Mouse (Mus musculus) heart, embryonic 13.5 days (tissue): Measurements from ENCODE around the gene Fam19a1. TPM values are rescaled to one million over a fixed set of nuclear protein-coding genes. Genes with fewer than 3 reads are reported as not detected.

ENCODE experiments used
- ATAC-seq: fragments of 200-750 bp; cut with Nextera tagmentation; 2 replicates; pipeline ENCODE4 v1.8.0; 2017; ENCODE audit warnings: moderate TSS enrichment; ENCODE audit not compliant: insufficient number of reproducible peaks, low FRiP score, low TSS enrichment; ENCODE audit errors: extremely low read depth
- H3K27ac ChIP-seq: fragments of 300-500 bp; sonication (generic); replicated peaks from 2 replicates; pipeline ENCODE4 v1.5.1; 2015; ENCODE audit warnings: moderate library complexity, mild to moderate bottlenecking, inconsistent platforms
- H3K27me3 ChIP-seq: fragments of 300-500 bp; sonication (generic); replicated peaks from 2 replicates; pipeline ENCODE4 v1.6.1; 2015; ENCODE audit warnings: mild to moderate bottlenecking, inconsistent platforms
- H3K36me3 ChIP-seq: fragments of 300-500 bp; sonication (generic); 2 replicates; pipeline ENCODE4 v1.6.1; 2015; ENCODE audit warnings: mild to moderate bottlenecking, inconsistent platforms
- H3K4me1 ChIP-seq: fragments of 300-500 bp; sonication (generic); 2 replicates; pipeline ENCODE4 v1.6.1; 2015; ENCODE audit warnings: inconsistent platforms
- H3K4me2 ChIP-seq: fragments of 300-500 bp; sonication (generic); 2 replicates; pipeline ENCODE4 v1.6.1; 2015; ENCODE audit warnings: inconsistent platforms, mild to moderate bottlenecking, moderate library complexity
- H3K4me3 ChIP-seq: fragments of 300-500 bp; sonication (generic); 2 replicates; pipeline ENCODE4 v1.5.1; 2015; ENCODE audit warnings: moderate library complexity, mild to moderate bottlenecking, inconsistent platforms
- H3K9ac ChIP-seq: fragments of 300-500 bp; sonication (generic); 2 replicates; pipeline ENCODE4 v1.6.1; 2015; ENCODE audit warnings: inconsistent platforms, mild to moderate bottlenecking, moderate library complexity
- H3K9me3 ChIP-seq: fragments of 300-500 bp; sonication (generic); 2 replicates; pipeline ENCODE4 v1.6.1; 2016; ENCODE audit warnings: inconsistent platforms
- WGBS: fragments of 180-500 bp; shearing (Covaris S2); methylation state at CpG from one replicate; pipeline ENCODE4 v1.1.7; 2015; ENCODE audit warnings: mixed read lengths; 5-methylcytosine and 5-hydroxymethylcytosine counted together
- polyA plus RNA-seq: library from polyadenylated mRNA; unstranded; fragments of >200 nt; fragmentation: Nextera tagmentation; extraction: Ambion mirVana; gene quantifications from 2 replicates; pipeline ENCODE4 v1.2.1, GENCODE M21; 2015

The Fam19a1 gene
- polyA plus RNA-seq, 1 experiment from 2014 or later, result 0.64 TPM

- 88% methylated on average over 6 of the region's 6 CpGs for WGBS
- Histone ChIP-seq H3K4me3 (no peak overlapping the region), H3K9me3 (no peaks in the 10 kb centered on the region), H3K4me1 (no peaks in the 10 kb centered on the region), H3K27ac (no peak overlapping the region), H3K9ac (no peak overlapping the region), H3K36me3 (no peaks in the 10 kb centered on the region), H3K4me2 (no peak overlapping the region), H3K27me3 (no peaks in the 10 kb centered on the region)
- ATAC-seq, result no peak
Measured at GRCm38 (mm10) chr6:96372848-96373247, 259.9 kb downstream of the Fam19a1 start.

DNA sequence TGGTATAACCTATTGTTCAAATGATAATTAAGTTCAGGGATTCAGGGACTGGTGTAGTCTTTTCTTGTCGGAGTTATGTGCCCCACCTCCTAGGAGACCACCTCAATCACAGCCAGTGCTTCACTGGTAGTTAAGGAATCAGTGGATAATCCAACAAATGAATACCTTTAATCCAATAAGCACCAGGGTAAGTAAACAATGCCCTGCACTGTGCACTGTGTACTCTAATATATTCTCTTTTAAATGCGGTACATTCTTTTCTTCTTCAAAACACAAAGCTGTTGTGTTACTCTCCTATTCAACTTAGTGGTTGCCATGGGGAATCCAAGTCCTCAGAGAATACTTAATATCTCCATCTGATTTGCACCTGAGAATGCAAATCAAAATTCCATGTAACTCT, 260.3 kb downstream of the Fam19a1 start:
- no peak for ATAC-seq

GRCm38 (mm10) chr6:96376773-96377172, 263.8 kb downstream of the Fam19a1 start:
- no peaks in the 10 kb centered on the region for H3K9me3 ChIP-seq
- H3K9ac ChIP-seq, result no peak overlapping the region
- H3K36me3 ChIP-seq, result no peaks in the 10 kb centered on the region
- 59% methylated on average over 3 of the region's 3 CpGs for WGBS
- no peaks in the 10 kb centered on the region for H3K4me1 ChIP-seq
- H3K4me3 ChIP-seq, result no peak overlapping the region
- H3K4me2 ChIP-seq, result no peak overlapping the region
- H3K27me3 ChIP-seq, result no peaks in the 10 kb centered on the region
- no peak for ATAC-seq
- H3K27ac ChIP-seq, result no peak overlapping the region

More for the DNA sequence above, 260.3 kb downstream of the Fam19a1 start:
- H3K9ac ChIP-seq, result no peak overlapping the region
- 73% methylated on average over 2 of the region's 2 CpGs for WGBS
- no peak overlapping the region for H3K4me2 ChIP-seq
- no peaks in the 10 kb centered on the region for H3K36me3 ChIP-seq
- H3K4me3 ChIP-seq, result no peak overlapping the region
- no peaks in the 10 kb centered on the region for H3K4me1 ChIP-seq
- no peaks in the 10 kb centered on the region for H3K9me3 ChIP-seq
- no peak overlapping the region for H3K27ac ChIP-seq
- H3K27me3 ChIP-seq, result no peaks in the 10 kb centered on the region

DNA sequence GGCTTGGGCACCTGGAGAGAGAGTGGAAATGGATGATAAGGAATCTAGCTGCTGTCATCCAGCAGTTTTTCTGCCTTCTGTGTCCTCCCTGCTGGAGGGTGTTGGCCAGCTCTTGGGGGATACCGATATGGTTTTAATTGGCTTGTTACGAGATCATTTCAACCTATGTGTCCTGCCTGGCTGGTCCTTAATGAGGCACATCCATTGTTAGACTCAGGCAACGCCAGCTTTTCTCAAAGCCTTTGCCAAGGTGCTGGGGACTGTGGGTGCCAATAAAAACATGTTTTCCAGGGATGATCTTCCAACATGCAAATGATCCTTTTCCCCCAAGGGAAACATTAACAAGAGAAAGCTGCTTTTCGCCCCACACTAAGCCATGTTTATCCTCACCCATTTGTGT, 266.3 kb downstream of the Fam19a1 start:
- no peaks in the 10 kb centered on the region for H3K27me3 ChIP-seq
- no peak overlapping the region for H3K9ac ChIP-seq
- H3K4me3 ChIP-seq, result no peak overlapping the region
- H3K4me1 ChIP-seq, result no peaks in the 10 kb centered on the region
- WGBS, result 54% methylated on average over 4 of the region's 4 CpGs
- H3K27ac ChIP-seq, result no peak overlapping the region
- H3K36me3 ChIP-seq, result no peaks in the 10 kb centered on the region
- no peaks in the 10 kb centered on the region for H3K9me3 ChIP-seq
- ATAC-seq, result no peak
- H3K4me2 ChIP-seq, result no peak overlapping the region

DNA sequence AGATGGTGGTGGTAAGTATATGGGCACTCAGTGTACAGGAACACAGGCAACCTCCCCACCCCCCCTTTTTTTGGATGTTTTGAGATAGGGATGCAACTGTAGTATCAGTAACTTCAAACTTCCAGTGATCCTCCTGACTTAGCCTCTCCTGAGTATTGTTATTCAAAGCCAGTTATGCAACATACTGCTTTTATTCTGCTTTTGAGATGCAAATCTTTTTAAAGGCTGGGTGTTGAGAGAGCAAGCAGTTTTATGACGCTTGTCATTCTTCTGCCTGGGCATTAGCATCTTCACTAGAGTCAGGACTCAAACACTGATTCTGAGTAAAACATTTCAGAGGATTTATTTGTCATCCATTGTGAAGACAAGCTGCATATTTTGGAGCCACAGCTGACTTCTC, 271.5 kb downstream of the Fam19a1 start:
- Histone ChIP-seq H3K4me2 (no peak overlapping the region), H3K4me3 (no peak overlapping the region), H3K36me3 (no peaks in the 10 kb centered on the region), H3K9ac (no peak overlapping the region), H3K27me3 (no peaks in the 10 kb centered on the region), H3K4me1 (no peaks in the 10 kb centered on the region), H3K27ac (no peak overlapping the region), H3K9me3 (no peaks in the 10 kb centered on the region)
- WGBS, result 60% methylated on average over 1 of the region's 1 CpGs
- no peak for ATAC-seq

DNA sequence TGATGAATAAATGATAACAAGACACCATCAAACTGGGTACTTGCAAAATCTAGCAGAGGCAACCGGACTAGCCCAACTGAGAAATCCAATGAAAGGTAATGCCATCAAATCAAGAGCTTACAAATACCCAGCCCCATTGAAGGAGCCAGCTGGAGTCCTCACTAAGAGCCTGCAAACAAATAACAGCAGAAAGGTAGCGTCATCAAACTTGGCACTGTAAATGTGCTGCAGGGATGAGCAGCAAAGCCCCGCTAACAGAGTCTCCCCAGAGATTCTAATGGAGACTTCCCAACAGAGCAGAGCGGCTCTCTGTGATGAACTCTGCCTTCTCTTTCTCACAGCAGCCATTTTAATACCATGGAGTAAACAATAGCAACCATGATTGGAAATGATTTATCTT, 305.9 kb downstream of the Fam19a1 start:
- Histone ChIP-seq H3K9ac (no peak overlapping the region), H3K4me3 (no peak overlapping the region), H3K36me3 (no peaks in the 10 kb centered on the region), H3K27ac (no peak overlapping the region), H3K27me3 (no peaks in the 10 kb centered on the region), H3K9me3 (no peaks in the 10 kb centered on the region), H3K4me1 (no peaks in the 10 kb centered on the region), H3K4me2 (no peak overlapping the region)
- ATAC-seq, result no peak
- WGBS, result 76% methylated on average over 4 of the region's 4 CpGs

GRCm38 (mm10) chr6:96419704-96420382, 306.9 kb downstream of the Fam19a1 start:
- Histone ChIP-seq H3K27me3 (no peaks in the 10 kb centered on the region), H3K9ac (no peak overlapping the region), H3K4me3 (no peak overlapping the region), H3K9me3 (no peaks in the 10 kb centered on the region), H3K4me2 (no peak overlapping the region), H3K36me3 (no peaks in the 10 kb centered on the region), H3K4me1 (no peaks in the 10 kb centered on the region), H3K27ac (no peak overlapping the region)
- no peak for ATAC-seq
- WGBS, result 80% methylated on average over 5 of the region's 5 CpGs

- Histone ChIP-seq H3K27me3 (no peaks in the 10 kb centered on the region), H3K9ac (no peak overlapping the region), H3K4me2 (no peak overlapping the region), H3K9me3 (no peaks in the 10 kb centered on the region), H3K27ac (no peak overlapping the region), H3K36me3 (no peaks in the 10 kb centered on the region), H3K4me1 (no peaks in the 10 kb centered on the region), H3K4me3 (no peak overlapping the region)
- ATAC-seq, result no peak
- WGBS, result 45% methylated on average over 2 of the region's 2 CpGs
Measured at GRCm38 (mm10) chr6:96420515-96420914, 307.6 kb downstream of the Fam19a1 start.

DNA sequence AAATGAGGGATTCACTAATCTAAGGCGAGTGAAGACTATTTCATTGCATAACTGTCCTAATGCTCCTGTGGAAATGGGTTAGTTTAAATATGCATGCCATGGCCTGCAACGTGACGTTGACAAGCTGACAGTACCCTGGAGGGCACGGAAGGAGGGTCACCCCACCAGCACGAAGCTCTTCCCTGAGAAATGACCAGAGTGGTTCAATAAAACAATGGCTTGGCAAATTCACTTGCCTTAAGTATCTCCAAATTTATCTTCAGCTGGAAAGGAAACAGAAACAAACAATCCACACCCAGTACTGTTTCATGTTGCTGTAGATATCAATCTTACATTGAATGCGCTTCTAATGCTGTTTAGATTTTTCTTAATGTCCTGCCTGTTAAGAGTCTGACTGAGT, 316.4 kb downstream of the Fam19a1 start:
- Histone ChIP-seq H3K9me3 (no peaks in the 10 kb centered on the region), H3K4me1 (no peaks in the 10 kb centered on the region), H3K4me2 (no peak overlapping the region), H3K27ac (no peak overlapping the region), H3K36me3 (no peaks in the 10 kb centered on the region), H3K4me3 (no peak overlapping the region), H3K27me3 (no peaks in the 10 kb centered on the region), H3K9ac (no peak overlapping the region)
- WGBS, result 48% methylated on average over 6 of the region's 6 CpGs
- ATAC-seq, result no peak

- Histone ChIP-seq H3K4me3 (no peak overlapping the region), H3K4me1 (no peaks in the 10 kb centered on the region), H3K9ac (no peak overlapping the region), H3K4me2 (no peak overlapping the region), H3K27ac (no peak overlapping the region), H3K9me3 (no peaks in the 10 kb centered on the region), H3K27me3 (no peaks in the 10 kb centered on the region), H3K36me3 (no peaks in the 10 kb centered on the region)
- WGBS, result 50% methylated on average over 3 of the region's 3 CpGs
- ATAC-seq, result no peak
Measured at GRCm38 (mm10) chr6:96432397-96432796, 319.4 kb downstream of the Fam19a1 start.

DNA sequence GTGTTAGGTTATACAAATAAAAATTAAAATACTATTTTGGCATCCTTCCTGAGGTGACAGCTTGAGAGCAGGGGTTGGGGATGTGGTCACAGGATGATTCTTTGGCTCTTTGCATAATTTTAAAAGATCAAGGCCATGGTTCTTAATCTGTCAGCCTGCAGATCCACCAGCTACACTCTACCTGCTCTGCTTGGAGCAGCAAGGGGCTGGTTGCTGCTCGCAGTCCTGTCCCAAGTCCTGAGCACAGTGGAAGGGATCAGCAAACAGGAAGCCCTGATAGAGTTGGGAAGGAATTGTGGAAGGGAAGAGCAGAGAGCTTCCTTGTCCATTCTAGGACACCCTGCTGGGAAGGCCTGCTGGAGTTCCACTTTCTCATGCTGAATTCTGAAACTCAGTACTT, 320.9 kb downstream of the Fam19a1 start:
- Histone ChIP-seq H3K9me3 (no peaks in the 10 kb centered on the region), H3K4me1 (no peaks in the 10 kb centered on the region)
- WGBS, result 83% methylated on average over 1 of the region's 1 CpGs

GRCm38 (mm10) chr6:96435545-96435944, 322.6 kb downstream of the Fam19a1 start:
- WGBS, result 72% methylated on average over 2 of the region's 2 CpGs

More for the DNA sequence above, 320.9 kb downstream of the Fam19a1 start:
- H3K4me2 ChIP-seq, result no peak overlapping the region
- H3K36me3 ChIP-seq, result no peaks in the 10 kb centered on the region
- H3K4me3 ChIP-seq, result no peak overlapping the region
- no peak overlapping the region for H3K27ac ChIP-seq
- H3K9ac ChIP-seq, result no peak overlapping the region
- no peak for ATAC-seq
- no peaks in the 10 kb centered on the region for H3K27me3 ChIP-seq

More at GRCm38 (mm10) chr6:96435545-96435944, 322.6 kb downstream of the Fam19a1 start:
- Histone ChIP-seq H3K4me3 (no peak overlapping the region), H3K27me3 (no peaks in the 10 kb centered on the region), H3K9ac (no peak overlapping the region), H3K27ac (no peak overlapping the region), H3K4me2 (no peak overlapping the region), H3K4me1 (no peaks in the 10 kb centered on the region), H3K36me3 (no peaks in the 10 kb centered on the region), H3K9me3 (no peaks in the 10 kb centered on the region)
- ATAC-seq, result no peak
